Mouse (Mus musculus): ENCODE measurements around the gene Rsph9.

DNA sequence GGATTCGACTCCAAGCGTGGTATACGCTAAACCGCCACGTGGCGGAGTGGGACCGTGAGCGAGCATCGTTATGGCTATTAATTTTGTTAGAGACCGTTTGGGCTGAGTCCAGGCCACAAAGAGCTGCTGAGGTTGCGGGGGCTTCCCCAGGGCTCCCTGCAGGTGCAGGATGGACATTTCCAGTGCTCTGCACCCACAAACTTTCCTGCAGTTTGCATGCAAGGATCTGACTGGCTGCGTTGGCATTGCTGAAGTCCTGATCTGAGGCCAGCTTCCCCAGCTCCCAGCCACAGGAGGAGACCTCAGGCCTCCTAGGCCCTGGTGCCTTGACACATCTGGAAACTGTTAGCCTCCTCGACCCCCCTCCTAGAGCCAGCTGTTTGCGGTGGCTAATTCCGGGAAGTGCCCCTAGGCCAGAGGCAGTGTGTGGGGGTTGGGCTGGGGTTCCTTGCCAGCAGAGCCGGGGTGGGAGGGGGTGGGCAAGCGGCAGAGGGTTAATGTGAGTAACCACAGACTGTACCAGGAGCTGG lies 57.6 kb downstream of the Rsph9 start:
- TF ChIP-seq CTCF (IDR thresholded peaks at IDR 0.05; ENCODE audit: low read depth, low read length), result no peak
- TF ChIP-seq POLR2AphosphoS5 (IDR thresholded peaks at IDR 0.05; ENCODE audit: insufficient replicate concordance, low read depth, low read length), result no peak
- TF ChIP-seq GATA2 (IDR thresholded peaks at IDR 0.05; ENCODE audit: borderline replicate concordance, low read depth, low read length), result no peak
- TF ChIP-seq GATA1 (IDR thresholded peaks at IDR 0.05; ENCODE audit: borderline replicate concordance, low read length), result no peak

Data from G1E (cell line).